Mouse (Mus musculus) midbrain, embryonic 16.5 days (tissue): Measurements from ENCODE around the gene Sesn1. TPM values are rescaled to one million over a fixed set of nuclear protein-coding genes. Genes with fewer than 3 reads are reported as not detected.

ENCODE experiments used
- ATAC-seq: fragments of 200-750 bp; cut with Nextera tagmentation; 2 replicates; pipeline ENCODE4 v1.8.0; 2017; ENCODE audit warnings: moderate TSS enrichment
- H3K27ac ChIP-seq: fragments of 300-500 bp; sonication (generic); 2 replicates; pipeline ENCODE4 v1.5.1; 2014; ENCODE audit warnings: mild to moderate bottlenecking, low read length, mixed read lengths
- H3K27me3 ChIP-seq: fragments of 300-500 bp; sonication (generic); 2 replicates; pipeline ENCODE4 v1.6.1; 2014; ENCODE audit warnings: low read depth, low read length, mixed read lengths; ENCODE audit not compliant: control insufficient read depth, insufficient read depth
- H3K36me3 ChIP-seq: fragments of 300-500 bp; sonication (generic); 2 replicates; pipeline ENCODE4 v1.6.1; 2014; ENCODE audit warnings: mild to moderate bottlenecking, low read length, moderate library complexity, mixed read lengths; ENCODE audit not compliant: control insufficient read depth, insufficient read depth
- H3K4me1 ChIP-seq: fragments of 300-500 bp; sonication (generic); 2 replicates; pipeline ENCODE4 v1.6.1; 2014; ENCODE audit warnings: mild to moderate bottlenecking, low read length, mixed read lengths; ENCODE audit not compliant: control insufficient read depth, insufficient read depth
- H3K4me2 ChIP-seq: fragments of 300-500 bp; sonication (generic); 2 replicates; pipeline ENCODE4 v1.6.1; 2014; ENCODE audit warnings: mild to moderate bottlenecking, low read length, mixed read lengths
- H3K4me3 ChIP-seq: fragments of 300-500 bp; sonication (generic); 2 replicates; pipeline ENCODE4 v1.5.1; 2014; ENCODE audit warnings: low read depth, mild to moderate bottlenecking, low read length, moderate library complexity, mixed read lengths
- H3K9ac ChIP-seq: fragments of 300-500 bp; sonication (generic); 2 replicates; pipeline ENCODE4 v1.6.1; 2014; ENCODE audit warnings: low read depth, low read length, mixed read lengths
- H3K9me3 ChIP-seq: fragments of 300-500 bp; sonication (generic); replicated peaks from 2 replicates; pipeline ENCODE4 v1.6.1; 2014; ENCODE audit warnings: mild to moderate bottlenecking, low read length, mixed read lengths; ENCODE audit not compliant: control insufficient read depth, poor library complexity, severe bottlenecking
- WGBS: fragments of 180-500 bp; shearing (Covaris S2); extraction: QIAGEN DNeasy Blood & Tissue Kit; methylation state at CpG from one replicate; pipeline ENCODE4 v1.1.7; 2014; 5-methylcytosine and 5-hydroxymethylcytosine counted together
- polyA plus RNA-seq: library from polyadenylated mRNA; unstranded; fragments of >200 nt; fragmentation: Nextera tagmentation; extraction: Ambion mirVana; gene quantifications from 2 replicates; pipeline ENCODE4 v1.2.1, GENCODE M21; 2015

The Sesn1 gene
- polyA plus RNA-seq, 1 experiment from 2014 or later = 38.6 TPM

- no peak overlapping the region for H3K27ac ChIP-seq
- no peaks in the 10 kb centered on the region for H3K27me3 ChIP-seq
- H3K4me2 ChIP-seq = no peak overlapping the region
- H3K9me3 ChIP-seq = no peaks in the 10 kb centered on the region
- H3K9ac ChIP-seq = no peak overlapping the region
- H3K4me1 ChIP-seq = no peaks in the 10 kb centered on the region
- ATAC-seq = no peak
- 92% methylated on average over 6 of the region's 6 CpGs for WGBS
- H3K4me3 ChIP-seq = no peak overlapping the region
- H3K36me3 ChIP-seq = no peaks in the 10 kb centered on the region
Measured at GRCm38 (mm10) chr10:41826526-41827116, 16.9 kb downstream of the Sesn1 start.

- H3K27ac ChIP-seq = no peak overlapping the region
- 95% methylated on average over 4 of the region's 4 CpGs for WGBS
- no peaks in the 10 kb centered on the region for H3K27me3 ChIP-seq
- ATAC-seq = no peak
- H3K9ac ChIP-seq = no peak overlapping the region
- H3K36me3 ChIP-seq = no peaks in the 10 kb centered on the region
- no peak overlapping the region for H3K4me2 ChIP-seq
- no peak overlapping the region for H3K4me3 ChIP-seq
- no peaks in the 10 kb centered on the region for H3K9me3 ChIP-seq
- no peaks in the 10 kb centered on the region for H3K4me1 ChIP-seq
Measured at GRCm38 (mm10) chr10:41827784-41828183, 18.0 kb downstream of the Sesn1 start.

GRCm38 (mm10) chr10:41829191-41829590 is 19.5 kb downstream of the Sesn1 start:
- H3K9me3 ChIP-seq = no peaks in the 10 kb centered on the region
- H3K4me2 ChIP-seq = no peak overlapping the region
- ATAC-seq = no peak
- no peak overlapping the region for H3K27ac ChIP-seq
- WGBS = 80% methylated on average over 5 of the region's 5 CpGs
- H3K36me3 ChIP-seq = no peaks in the 10 kb centered on the region
- no peaks in the 10 kb centered on the region for H3K4me1 ChIP-seq
- no peak overlapping the region for H3K4me3 ChIP-seq
- no peaks in the 10 kb centered on the region for H3K27me3 ChIP-seq
- H3K9ac ChIP-seq = no peak overlapping the region

- Histone ChIP-seq H3K27me3 (no peaks in the 10 kb centered on the region), H3K9ac (no peak overlapping the region), H3K36me3 (no peaks in the 10 kb centered on the region), H3K4me2 (no peak overlapping the region), H3K27ac (no peak overlapping the region), H3K4me3 (no peak overlapping the region), H3K4me1 (no peaks in the 10 kb centered on the region), H3K9me3 (no peaks in the 10 kb centered on the region)
- ATAC-seq = no peak
- 92% methylated on average over 2 of the region's 2 CpGs for WGBS
Measured at GRCm38 (mm10) chr10:41829980-41830379, 20.2 kb downstream of the Sesn1 start.

GRCm38 (mm10) chr10:41830445-41830844 is 20.7 kb downstream of the Sesn1 start:
- H3K4me1 ChIP-seq = no peaks in the 10 kb centered on the region
- no peak overlapping the region for H3K4me3 ChIP-seq
- H3K27me3 ChIP-seq = no peaks in the 10 kb centered on the region
- H3K27ac ChIP-seq = no peak overlapping the region
- H3K9ac ChIP-seq = no peak overlapping the region
- H3K36me3 ChIP-seq = no peaks in the 10 kb centered on the region
- ATAC-seq = no peak
- no peaks in the 10 kb centered on the region for H3K9me3 ChIP-seq
- 65% methylated on average over 4 of the region's 4 CpGs for WGBS
- H3K4me2 ChIP-seq = no peak overlapping the region

GRCm38 (mm10) chr10:41830851-41831522 is 21.3 kb downstream of the Sesn1 start:
- H3K4me1 ChIP-seq = no peaks in the 10 kb centered on the region
- no peak overlapping the region for H3K4me2 ChIP-seq
- H3K27me3 ChIP-seq = no peaks in the 10 kb centered on the region
- peak; percentile 42; the same call in 1 of the 2 replicates for ATAC-seq
- H3K9me3 ChIP-seq = no peaks in the 10 kb centered on the region
- H3K4me3 ChIP-seq = no peak overlapping the region
- H3K36me3 ChIP-seq = no peaks in the 10 kb centered on the region
- no peak overlapping the region for H3K9ac ChIP-seq
- WGBS = 51% methylated on average over 9 of the region's 9 CpGs
- no peak overlapping the region for H3K27ac ChIP-seq

- H3K9ac ChIP-seq = no peak overlapping the region
- no peak overlapping the region for H3K4me2 ChIP-seq
- H3K27me3 ChIP-seq = no peaks in the 10 kb centered on the region
- no peaks in the 10 kb centered on the region for H3K4me1 ChIP-seq
- no peaks in the 10 kb centered on the region for H3K36me3 ChIP-seq
- H3K4me3 ChIP-seq = no peak overlapping the region
- no peaks in the 10 kb centered on the region for H3K9me3 ChIP-seq
- no peak for ATAC-seq
- no peak overlapping the region for H3K27ac ChIP-seq
- WGBS = 75% methylated on average over 6 of the region's 6 CpGs
Measured at GRCm38 (mm10) chr10:41832191-41832590, 22.5 kb downstream of the Sesn1 start.

- no peaks in the 10 kb centered on the region for H3K9me3 ChIP-seq
- no peak overlapping the region for H3K4me3 ChIP-seq
- no peaks in the 10 kb centered on the region for H3K27me3 ChIP-seq
- H3K9ac ChIP-seq = no peak overlapping the region
- no peaks in the 10 kb centered on the region for H3K4me1 ChIP-seq
- H3K4me2 ChIP-seq = no peak overlapping the region
- no peak for ATAC-seq
- 88% methylated on average over 2 of the region's 2 CpGs for WGBS
- no peaks in the 10 kb centered on the region for H3K36me3 ChIP-seq
- H3K27ac ChIP-seq = no peak overlapping the region
Measured at GRCm38 (mm10) chr10:41834131-41834530, 24.4 kb downstream of the Sesn1 start.

GRCm38 (mm10) chr10:41838911-41839310 is 29.2 kb downstream of the Sesn1 start:
- no peak for ATAC-seq
- Histone ChIP-seq H3K36me3 (no peaks in the 10 kb centered on the region), H3K27ac (no peak overlapping the region), H3K4me1 (no peaks in the 10 kb centered on the region), H3K27me3 (no peaks in the 10 kb centered on the region), H3K4me2 (no peak overlapping the region), H3K9ac (no peak overlapping the region), H3K9me3 (no peaks in the 10 kb centered on the region), H3K4me3 (no peak overlapping the region)
- WGBS = 83% methylated on average over 4 of the region's 4 CpGs
